Mouse (Mus musculus): ENCODE data around the gene 9230102O04Rik. TPM values are rescaled to one million over a fixed set of nuclear protein-coding genes. Genes with fewer than 3 reads are reported as not detected.

Gene 9230102O04Rik
- polyA plus RNA-seq, 1 experiment from 2014 or later = not detected

DNA sequence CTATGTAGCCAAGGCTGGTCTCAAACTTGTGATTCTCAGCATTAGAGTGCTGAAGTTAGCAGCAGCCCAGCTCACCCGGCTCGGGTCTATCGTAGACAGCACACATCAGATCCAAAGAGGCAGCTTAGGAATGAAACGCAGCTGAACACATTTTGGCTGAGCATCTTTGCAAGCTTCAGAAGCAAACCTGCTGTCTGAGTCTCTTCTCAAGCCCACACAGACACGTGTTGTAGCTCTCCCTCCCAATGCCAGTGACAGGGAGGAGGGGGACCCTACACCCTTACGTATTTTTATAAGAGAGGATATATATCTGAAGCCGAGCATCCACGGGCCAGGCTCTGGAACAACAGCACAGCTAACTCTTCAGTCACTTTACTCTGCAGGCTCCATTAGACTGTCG lies 28.3 kb upstream of the 9230102O04Rik start:
- no peak overlapping the region for H3K27ac ChIP-seq (replicated peaks)
- no peak for ATAC-seq (ENCODE audit: low FRiP score, low TSS enrichment)

GRCm38 (mm10) chr2:9905995-9906394 lies 16.7 kb upstream of the 9230102O04Rik start:
- H3K4me2 ChIP-seq (replicated peaks; ENCODE audit: low read depth) = peak overlapping the region; percentile 17; the same call in 1 of the 2 replicates
- 0 out of 2 replicates have a peak overlapping the region, but pooled peaks have one; percentile 13 for H3K4me3 ChIP-seq (ENCODE audit: low read depth, low read length)
- no peak for ATAC-seq (ENCODE audit: low FRiP score, low TSS enrichment)
- H3K9me3 ChIP-seq (ENCODE audit: control insufficient read depth, low read length) = no peaks in the 10 kb centered on the region
- H3K9ac ChIP-seq (ENCODE audit: low read length) = no peak overlapping the region
- no peaks in the 10 kb centered on the region for H3K36me3 ChIP-seq (ENCODE audit: control insufficient read depth, insufficient read depth, low read length)
- H3K4me1 ChIP-seq (replicated peaks; ENCODE audit: control insufficient read depth, insufficient read depth) = no peaks in the 10 kb centered on the region
- no peak overlapping the region for H3K27ac ChIP-seq (replicated peaks)
- no peaks in the 10 kb centered on the region for H3K27me3 ChIP-seq (ENCODE audit: control insufficient read depth, insufficient read depth, low read length)
- no peak for TF ChIP-seq EP300 (optimal IDR thresholded peaks at IDR 0.05)
- TF ChIP-seq CTCF (IDR thresholded peaks at IDR 0.05; ENCODE audit: low read depth) = no peak
- DNase-seq (ENCODE audit: low spot score) = no peak
- WGBS = 4% methylated on average over 11 of the region's 11 CpGs

More for the DNA sequence above, 28.3 kb upstream of the 9230102O04Rik start:
- Histone ChIP-seq H3K27me3 (ENCODE audit: control insufficient read depth, insufficient read depth, low read length) (no peaks in the 10 kb centered on the region), H3K9ac (ENCODE audit: low read length) (no peak overlapping the region), H3K4me2 (replicated peaks; ENCODE audit: low read depth) (no peak overlapping the region), H3K4me1 (replicated peaks; ENCODE audit: control insufficient read depth, insufficient read depth) (no peaks in the 10 kb centered on the region), H3K36me3 (ENCODE audit: control insufficient read depth, insufficient read depth, low read length) (0 out of 2 replicates have a peak, but pooled peaks cover 2% of the 10 kb centered on the region), H3K4me3 (ENCODE audit: low read depth, low read length) (no peak overlapping the region), H3K9me3 (ENCODE audit: control insufficient read depth, low read length) (no peaks in the 10 kb centered on the region)
- 92% methylated on average over 9 of the region's 9 CpGs for WGBS
- TF ChIP-seq EP300 (optimal IDR thresholded peaks at IDR 0.05) (no peak), CTCF (IDR thresholded peaks at IDR 0.05; ENCODE audit: low read depth) (no peak)
- no peak for DNase-seq (ENCODE audit: low spot score)

DNA sequence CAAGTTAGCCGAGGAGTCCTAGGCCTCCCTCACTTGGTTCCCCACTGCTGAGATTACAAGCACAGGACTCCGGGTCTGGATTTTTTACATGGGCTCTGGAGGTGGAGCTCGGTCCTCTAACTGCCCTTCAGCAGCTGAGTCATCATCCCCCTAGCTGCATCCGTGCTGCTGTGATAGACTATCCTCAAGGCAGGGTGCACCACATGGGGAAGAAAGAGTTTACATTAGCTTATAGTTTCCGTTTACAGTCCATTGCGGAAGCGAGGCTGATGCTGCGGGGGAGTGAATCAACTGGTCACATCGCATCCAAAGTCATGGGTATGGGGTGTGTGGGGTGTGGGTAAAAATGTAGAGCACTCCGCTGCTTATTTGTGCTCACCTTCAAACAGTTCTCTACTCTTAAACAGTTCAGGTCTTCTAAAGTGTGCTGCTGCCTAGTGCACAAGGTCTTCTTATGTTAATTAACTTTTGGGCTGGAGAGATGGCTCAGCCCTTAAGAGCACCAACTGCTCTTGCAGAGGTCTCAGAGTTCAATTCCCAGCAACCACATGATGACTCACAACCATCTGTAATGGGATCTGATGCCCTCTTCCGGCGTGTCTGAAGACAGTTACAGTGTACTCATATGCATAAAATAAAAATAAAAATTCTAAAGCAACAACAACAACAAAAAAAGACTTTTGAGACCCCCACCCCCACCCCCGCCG lies 14.7 kb upstream of the 9230102O04Rik start:
- H3K9me3 ChIP-seq (ENCODE audit: control insufficient read depth, low read length) = no peaks in the 10 kb centered on the region
- ATAC-seq (ENCODE audit: low FRiP score, low TSS enrichment) (no peak), DNase-seq (ENCODE audit: low spot score) (no peak)
- no peak overlapping the region for H3K4me2 ChIP-seq (replicated peaks; ENCODE audit: low read depth)
- 45% methylated on average over 14 of the region's 14 CpGs for WGBS
- H3K4me1 ChIP-seq (replicated peaks; ENCODE audit: control insufficient read depth, insufficient read depth) = no peaks in the 10 kb centered on the region
- H3K27ac ChIP-seq (replicated peaks) = no peak overlapping the region
- no peak for TF ChIP-seq EP300 (optimal IDR thresholded peaks at IDR 0.05)
- no peak for TF ChIP-seq CTCF (IDR thresholded peaks at IDR 0.05; ENCODE audit: low read depth)
- no peak overlapping the region for H3K4me3 ChIP-seq (ENCODE audit: low read depth, low read length)
- H3K36me3 ChIP-seq (ENCODE audit: control insufficient read depth, insufficient read depth, low read length) = no peaks in the 10 kb centered on the region
- no peak overlapping the region for H3K9ac ChIP-seq (ENCODE audit: low read length)
- no peaks in the 10 kb centered on the region for H3K27me3 ChIP-seq (ENCODE audit: control insufficient read depth, insufficient read depth, low read length)

DNA sequence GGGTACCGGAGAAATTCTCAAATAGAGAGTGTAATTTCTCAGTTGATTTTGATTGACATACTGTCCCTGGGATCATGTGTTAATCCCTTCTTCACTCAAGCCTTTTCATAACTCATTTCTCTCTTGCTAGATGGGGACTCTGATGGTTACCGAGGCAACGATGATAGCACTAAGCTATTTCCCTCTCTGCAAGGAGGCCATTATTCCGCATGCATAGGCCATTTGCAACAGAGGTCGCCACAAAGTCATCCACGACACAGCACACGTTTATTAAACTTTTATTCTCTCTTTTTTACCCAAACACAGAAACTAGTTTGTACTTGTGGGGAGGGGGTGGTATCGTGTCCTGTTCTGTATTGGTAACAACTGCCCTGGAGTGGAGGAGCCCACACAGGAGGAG lies 8.5 kb upstream of the 9230102O04Rik start:
- no peaks in the 10 kb centered on the region for H3K9me3 ChIP-seq (ENCODE audit: control insufficient read depth, low read length)
- no peak overlapping the region for H3K9ac ChIP-seq (ENCODE audit: low read length)
- no peak overlapping the region for H3K27ac ChIP-seq (replicated peaks)
- TF ChIP-seq EP300 (optimal IDR thresholded peaks at IDR 0.05) = no peak
- no peak for TF ChIP-seq CTCF (IDR thresholded peaks at IDR 0.05; ENCODE audit: low read depth)
- no peaks in the 10 kb centered on the region for H3K4me1 ChIP-seq (replicated peaks; ENCODE audit: control insufficient read depth, insufficient read depth)
- H3K36me3 ChIP-seq (ENCODE audit: control insufficient read depth, insufficient read depth, low read length) = no peaks in the 10 kb centered on the region
- DNase-seq (ENCODE audit: low spot score) (no peak), ATAC-seq (ENCODE audit: low FRiP score, low TSS enrichment) (no peak)
- peaks cover 12% of the 10 kb centered on the region for H3K27me3 ChIP-seq (ENCODE audit: control insufficient read depth, insufficient read depth, low read length)
- no peak overlapping the region for H3K4me3 ChIP-seq (ENCODE audit: low read depth, low read length)
- no peak overlapping the region for H3K4me2 ChIP-seq (replicated peaks; ENCODE audit: low read depth)
- WGBS = 19% methylated on average over 8 of the region's 8 CpGs

DNA sequence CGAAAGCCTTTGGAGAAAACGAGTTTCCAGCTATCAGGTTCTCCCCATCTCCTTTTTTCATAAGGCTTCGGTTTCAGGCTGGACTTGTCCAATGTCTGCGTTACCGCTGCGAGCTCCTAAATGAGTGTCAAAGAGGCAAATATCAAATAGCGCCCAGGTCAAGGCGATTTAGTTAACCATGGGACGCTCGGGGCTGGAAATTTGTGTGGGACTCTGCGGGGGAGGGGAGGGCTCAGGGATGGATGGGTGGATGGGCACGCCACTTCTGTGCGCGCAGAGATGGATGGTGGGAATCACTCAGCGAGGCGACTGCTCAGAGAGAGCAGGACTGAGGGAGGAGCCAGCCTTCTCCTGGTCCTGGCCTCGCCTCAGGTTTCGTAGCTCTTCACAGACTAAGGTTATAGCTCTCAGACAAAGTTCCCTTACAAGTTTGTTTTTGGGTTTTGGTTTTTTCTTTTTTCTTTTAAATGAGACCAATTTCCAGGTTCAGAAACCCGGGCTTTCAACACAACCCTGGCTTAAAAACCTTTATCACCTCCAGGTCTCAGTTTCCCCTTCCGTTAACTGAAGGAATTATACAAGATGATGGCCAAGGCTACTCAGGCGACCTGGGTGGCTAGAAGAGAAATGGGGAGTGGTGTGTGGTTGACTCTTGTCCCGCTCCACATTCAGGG lies 6.9 kb upstream of the 9230102O04Rik start:
- TF ChIP-seq CTCF (IDR thresholded peaks at IDR 0.05; ENCODE audit: low read depth) (no peak), EP300 (optimal IDR thresholded peaks at IDR 0.05) (no peak)
- Histone ChIP-seq H3K9ac (ENCODE audit: low read length) (no peak overlapping the region), H3K9me3 (ENCODE audit: control insufficient read depth, low read length) (no peaks in the 10 kb centered on the region), H3K36me3 (ENCODE audit: control insufficient read depth, insufficient read depth, low read length) (no peaks in the 10 kb centered on the region), H3K4me2 (replicated peaks; ENCODE audit: low read depth) (no peak overlapping the region), H3K4me1 (replicated peaks; ENCODE audit: control insufficient read depth, insufficient read depth) (no peaks in the 10 kb centered on the region), H3K27me3 (ENCODE audit: control insufficient read depth, insufficient read depth, low read length) (peaks cover 12% of the 10 kb centered on the region), H3K4me3 (ENCODE audit: low read depth, low read length) (peak overlapping the region; percentile 12; the same call in 1 of the 2 replicates), H3K27ac (replicated peaks) (no peak overlapping the region)
- DNase-seq (ENCODE audit: low spot score) (no peak), ATAC-seq (ENCODE audit: low FRiP score, low TSS enrichment) (no peak)
- WGBS = 2% methylated on average over 22 of the region's 22 CpGs

All from stomach, postnatal 0 days (tissue).